Mouse (Mus musculus) liver, embryonic 14.5 days (tissue): ENCODE results near the gene St6galnac3.

Experiments
- CTCF ChIP-seq: IDR thresholded peaks from 2 replicates; pipeline ENCODE4 v1.5.1; 2016; ENCODE audit warnings: antibody characterized with exemption, low read depth, control low read depth
- EP300 ChIP-seq: IDR thresholded peaks from 2 replicates; pipeline ENCODE4 v1.6.1; 2016; ENCODE audit warnings: antibody characterized with exemption, low read depth

DNA sequence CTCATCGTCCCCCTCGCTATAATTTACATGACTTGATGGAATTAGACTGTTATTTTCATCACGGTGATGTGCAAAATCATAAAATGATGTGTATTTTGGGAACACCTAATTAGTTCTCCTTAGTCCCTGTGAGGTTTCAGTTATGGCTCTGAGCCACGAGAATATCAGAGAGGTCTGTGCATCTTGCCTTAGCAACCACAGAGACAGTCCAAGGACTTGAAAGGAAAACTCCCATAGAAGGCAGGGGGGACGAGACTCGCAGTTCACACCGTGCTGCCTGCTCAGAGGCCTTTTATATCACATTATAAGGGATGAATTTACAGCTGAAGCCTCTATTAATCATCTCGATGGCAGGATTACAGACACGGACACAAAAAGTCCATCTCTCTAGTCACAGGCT is 327.2 kb downstream of the St6galnac3 start:
- TF ChIP-seq CTCF = no peak
- no peak for TF ChIP-seq EP300
